Mouse (Mus musculus): ENCODE results near the gene Galt. TPM values are rescaled to one million over a fixed set of nuclear protein-coding genes. Genes with fewer than 3 reads are reported as not detected.

Galt gene
- polyA plus RNA-seq (2015; fragmentation: Nextera tagmentation; extraction: Ambion mirVana): 27.4 and 31.3 TPM in 2 replicates

DNA sequence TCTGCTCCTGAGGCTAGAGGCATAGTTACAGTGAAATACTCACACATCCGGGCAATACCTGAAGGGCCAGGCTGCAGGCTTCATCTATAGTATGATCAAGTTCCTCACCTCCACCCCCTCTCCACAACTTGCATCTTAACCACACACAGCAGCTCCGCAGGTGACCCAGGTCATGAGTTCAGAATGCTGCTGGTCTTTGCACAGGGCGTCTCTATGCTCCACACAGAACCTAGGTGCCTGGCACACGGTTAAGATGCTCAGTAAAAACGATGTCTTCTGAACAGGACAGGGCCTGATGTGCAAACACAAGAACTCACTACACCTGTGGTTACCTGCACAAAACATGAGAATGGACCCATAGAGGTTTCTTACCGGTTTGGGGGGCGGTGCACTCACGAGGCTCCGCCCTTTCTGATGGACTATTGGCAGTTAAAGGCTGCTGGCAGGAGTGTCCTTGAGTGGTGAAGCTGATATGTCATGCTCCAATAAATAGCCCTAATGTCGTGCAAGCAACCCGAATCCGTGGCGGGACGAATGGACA lies at the start of gene Galt:
Galt (plus strand) TSS at position 432 of the 541 bp plus-strand sequence.
- TF ChIP-seq EP300 (optimal IDR thresholded peaks at IDR 0.05) (no peak), CTCF (IDR thresholded peaks at IDR 0.05; ENCODE audit: low read depth) (no peak)
- WGBS: 13% methylated on average over 14 of the region's 14 CpGs
- Histone ChIP-seq H3K36me3 (ENCODE audit: control insufficient read depth, insufficient read depth, low read length) (peaks cover 5% of the 10 kb centered on the region; the same call in 1 of the 2 replicates), H3K9ac (ENCODE audit: low read length) (peak within 1 kb of the TSS; percentile 80), H3K9me3 (ENCODE audit: control insufficient read depth, low read length) (no peaks in the 10 kb centered on the region), H3K27me3 (ENCODE audit: control insufficient read depth, insufficient read depth, low read length) (no peaks in the 10 kb centered on the region), H3K4me2 (replicated peaks; ENCODE audit: low read depth) (peak within 1 kb of the TSS; percentile 82), H3K27ac (replicated peaks) (peak within 1 kb of the TSS; percentile 86), H3K4me3 (ENCODE audit: low read depth, low read length) (peak within 1 kb of the TSS; percentile 72), H3K4me1 (replicated peaks; ENCODE audit: control insufficient read depth, insufficient read depth) (no peaks in the 10 kb centered on the region; the same call in 1 of the 2 replicates)
- DNase-seq (ENCODE audit: low spot score) (no peak), ATAC-seq (ENCODE audit: low FRiP score, low TSS enrichment) (peak; percentile 68)

GRCm38 (mm10) chr4:41705922-41706754 lies 48.9 kb upstream of the Galt start:
- no peaks in the 10 kb centered on the region for H3K36me3 ChIP-seq (ENCODE audit: control insufficient read depth, insufficient read depth, low read length)
- H3K9me3 ChIP-seq (ENCODE audit: control insufficient read depth, low read length): no peaks in the 10 kb centered on the region
- no peak for DNase-seq (ENCODE audit: low spot score)
- no peak overlapping the region for H3K9ac ChIP-seq (ENCODE audit: low read length)
- ATAC-seq (ENCODE audit: low FRiP score, low TSS enrichment): no peak
- TF ChIP-seq EP300 (optimal IDR thresholded peaks at IDR 0.05) (no peak), CTCF (IDR thresholded peaks at IDR 0.05; ENCODE audit: low read depth) (no peak)
- 61% methylated on average over 19 of the region's 19 CpGs for WGBS
- H3K27ac ChIP-seq (replicated peaks): no peak overlapping the region
- H3K4me1 ChIP-seq (replicated peaks; ENCODE audit: control insufficient read depth, insufficient read depth): no peaks in the 10 kb centered on the region
- H3K4me3 ChIP-seq (ENCODE audit: low read depth, low read length): no peak overlapping the region
- H3K27me3 ChIP-seq (ENCODE audit: control insufficient read depth, insufficient read depth, low read length): no peaks in the 10 kb centered on the region; the same call in 1 of the 2 replicates
- H3K4me2 ChIP-seq (replicated peaks; ENCODE audit: low read depth): no peak overlapping the region

DNA sequence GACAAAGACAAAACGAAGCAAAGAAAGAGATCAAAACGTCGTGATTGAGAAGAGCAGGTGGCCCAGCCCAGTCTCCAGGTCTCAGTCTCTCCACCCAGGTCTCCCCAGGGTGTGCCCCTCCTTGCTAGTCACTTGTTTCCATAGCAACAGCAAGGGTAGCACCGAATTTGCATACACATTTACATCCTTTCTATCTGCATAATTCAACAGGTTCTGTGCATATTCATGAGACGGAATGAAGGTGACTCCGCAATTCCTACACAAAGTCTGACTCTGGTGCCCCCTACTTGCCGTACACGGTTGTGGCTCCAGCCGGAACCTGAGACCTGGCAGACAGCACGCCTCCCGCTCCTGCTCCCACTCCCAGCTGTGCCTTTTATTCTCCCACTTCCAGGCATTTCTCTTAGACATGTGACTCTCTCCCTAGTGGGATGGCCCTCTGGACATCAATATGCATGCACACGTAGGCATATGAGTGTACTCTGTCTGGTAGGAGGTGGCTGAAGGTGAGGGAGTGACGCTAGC lies 48.0 kb upstream of the Galt start:
- 2% methylated on average over 13 of the region's 13 CpGs for WGBS
- Histone ChIP-seq H3K9me3 (ENCODE audit: control insufficient read depth, low read length) (no peaks in the 10 kb centered on the region), H3K36me3 (ENCODE audit: control insufficient read depth, insufficient read depth, low read length) (no peaks in the 10 kb centered on the region), H3K27ac (replicated peaks) (no peak overlapping the region), H3K27me3 (ENCODE audit: control insufficient read depth, insufficient read depth, low read length) (no peaks in the 10 kb centered on the region; the same call in 1 of the 2 replicates), H3K4me2 (replicated peaks; ENCODE audit: low read depth) (peak overlapping the region; percentile 17; the same call in 1 of the 2 replicates), H3K4me3 (ENCODE audit: low read depth, low read length) (no peak overlapping the region), H3K9ac (ENCODE audit: low read length) (no peak overlapping the region), H3K4me1 (replicated peaks; ENCODE audit: control insufficient read depth, insufficient read depth) (peaks cover 4% of the 10 kb centered on the region)
- ATAC-seq (ENCODE audit: low FRiP score, low TSS enrichment) (peak; percentile 69), DNase-seq (ENCODE audit: low spot score) (peak; percentile 81)
- peak; percentile 78 for TF ChIP-seq CTCF (IDR thresholded peaks at IDR 0.05; ENCODE audit: low read depth)
- no peak for TF ChIP-seq EP300 (optimal IDR thresholded peaks at IDR 0.05)

- Histone ChIP-seq H3K4me3 (ENCODE audit: low read depth, low read length) (no peak overlapping the region), H3K27ac (replicated peaks) (no peak overlapping the region), H3K4me2 (replicated peaks; ENCODE audit: low read depth) (peak overlapping the region; percentile 11; the same call in 1 of the 2 replicates), H3K36me3 (ENCODE audit: control insufficient read depth, insufficient read depth, low read length) (no peaks in the 10 kb centered on the region), H3K9ac (ENCODE audit: low read length) (no peak overlapping the region), H3K4me1 (replicated peaks; ENCODE audit: control insufficient read depth, insufficient read depth) (peaks cover 8% of the 10 kb centered on the region), H3K27me3 (ENCODE audit: control insufficient read depth, insufficient read depth, low read length) (no peaks in the 10 kb centered on the region; the same call in 1 of the 2 replicates), H3K9me3 (ENCODE audit: control insufficient read depth, low read length) (no peaks in the 10 kb centered on the region)
- 18% methylated on average over 8 of the region's 8 CpGs for WGBS
- TF ChIP-seq EP300 (optimal IDR thresholded peaks at IDR 0.05) (no peak), CTCF (IDR thresholded peaks at IDR 0.05; ENCODE audit: low read depth) (peak; percentile 80)
- ATAC-seq (ENCODE audit: low FRiP score, low TSS enrichment) (peak; percentile 41; the same call in 1 of the 2 replicates), DNase-seq (ENCODE audit: low spot score) (peak; percentile 39)
Measured at GRCm38 (mm10) chr4:41708192-41708745, 46.8 kb upstream of the Galt start.

GRCm38 (mm10) chr4:41710229-41710628 lies 44.8 kb upstream of the Galt start:
- no peak for ATAC-seq (ENCODE audit: low FRiP score, low TSS enrichment)
- no peaks in the 10 kb centered on the region for H3K9me3 ChIP-seq (ENCODE audit: control insufficient read depth, low read length)
- 57% methylated on average over 4 of the region's 4 CpGs for WGBS
- no peak overlapping the region for H3K9ac ChIP-seq (ENCODE audit: low read length)
- peaks cover 8% of the 10 kb centered on the region for H3K4me1 ChIP-seq (replicated peaks; ENCODE audit: control insufficient read depth, insufficient read depth)
- H3K36me3 ChIP-seq (ENCODE audit: control insufficient read depth, insufficient read depth, low read length): no peaks in the 10 kb centered on the region
- no peak overlapping the region for H3K4me3 ChIP-seq (ENCODE audit: low read depth, low read length)
- H3K27me3 ChIP-seq (ENCODE audit: control insufficient read depth, insufficient read depth, low read length): no peaks in the 10 kb centered on the region; the same call in 1 of the 2 replicates
- DNase-seq (ENCODE audit: low spot score): no peak
- no peak for TF ChIP-seq EP300 (optimal IDR thresholded peaks at IDR 0.05)
- TF ChIP-seq CTCF (IDR thresholded peaks at IDR 0.05; ENCODE audit: low read depth): peak; percentile 50
- H3K27ac ChIP-seq (replicated peaks): no peak overlapping the region
- no peak overlapping the region for H3K4me2 ChIP-seq (replicated peaks; ENCODE audit: low read depth)

Data from stomach, postnatal 0 days (tissue).